Mouse (Mus musculus): Measurements from ENCODE around the gene Cebpb. TPM values are rescaled to one million over a fixed set of nuclear protein-coding genes. Genes with fewer than 3 reads are reported as not detected.
"Not testable (repeated sequence)": the region's sequence is repeated elsewhere in the genome, so short reads cannot be mapped to it uniquely, and the experiment has no call there.

Cebpb gene
- polyA plus RNA-seq (2012; ENCODE audit: insufficient read depth, insufficient read length, missing spikeins), result 109 and 122 TPM in 2 replicates

DNA sequence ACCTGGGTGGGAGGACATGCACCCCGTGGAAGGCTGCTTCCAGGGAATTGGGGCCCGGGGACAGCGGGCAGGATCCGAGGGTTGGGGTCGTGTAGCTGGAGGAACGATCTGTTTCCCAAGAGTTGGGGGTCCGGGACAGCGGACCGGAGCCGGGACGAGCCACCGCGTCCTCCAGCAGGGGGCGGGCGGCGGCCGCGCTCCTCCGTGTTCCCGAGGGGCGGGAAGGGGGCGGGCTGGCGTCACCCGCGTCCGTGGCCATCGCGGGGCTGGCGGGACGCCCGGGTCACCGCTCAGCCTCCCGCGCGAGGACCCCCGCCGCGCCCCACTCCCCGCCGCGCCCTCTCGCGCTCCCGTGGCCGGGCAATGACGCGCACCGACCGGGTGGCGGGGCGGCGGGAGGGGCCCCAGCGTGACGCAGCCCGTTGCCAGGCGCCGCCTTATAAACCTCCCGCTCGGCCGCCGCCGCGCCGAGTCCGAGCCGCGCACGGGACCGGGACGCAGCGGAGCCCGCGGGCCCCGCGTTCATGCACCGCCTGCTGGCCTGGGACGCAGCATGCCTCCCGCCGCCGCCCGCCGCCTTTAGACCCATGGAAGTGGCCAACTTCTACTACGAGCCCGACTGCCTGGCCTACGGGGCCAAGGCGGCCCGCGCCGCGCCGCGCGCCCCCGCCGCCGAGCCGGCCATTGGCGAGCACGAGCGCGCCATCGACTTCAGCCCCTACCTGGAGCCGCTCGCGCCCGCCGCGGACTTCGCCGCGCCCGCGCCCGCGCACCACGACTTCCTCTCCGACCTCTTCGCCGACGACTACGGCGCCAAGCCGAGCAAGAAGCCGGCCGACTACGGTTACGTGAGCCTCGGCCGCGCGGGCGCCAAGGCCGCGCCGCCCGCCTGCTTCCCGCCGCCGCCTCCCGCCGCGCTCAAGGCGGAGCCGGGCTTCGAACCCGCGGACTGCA lies at the start of gene Cebpb:
TSS of gene Cebpb (plus strand) at position 418 of the 954 bp plus-strand sequence.
- peak within 1 kb of the TSS; percentile 96 for H3K4me3 ChIP-seq (ENCODE audit: insufficient read depth, low read length)
- TF ChIP-seq POLR2A (IDR thresholded peaks at IDR 0.05; ENCODE audit: borderline replicate concordance, low read depth, low read length) (peak; percentile 68; the same call in 1 of the 2 replicates), CTCF (IDR thresholded peaks at IDR 0.05; ENCODE audit: low read depth, low read length) (peak; percentile 40)
- H3K27ac ChIP-seq (ENCODE audit: insufficient read depth, low read depth, low read length), result peak within 1 kb of the TSS; percentile 95
- H3K4me1 ChIP-seq (ENCODE audit: control insufficient read depth, insufficient read depth, low read length), result peaks cover 23% of the 10 kb centered on the region

DNA sequence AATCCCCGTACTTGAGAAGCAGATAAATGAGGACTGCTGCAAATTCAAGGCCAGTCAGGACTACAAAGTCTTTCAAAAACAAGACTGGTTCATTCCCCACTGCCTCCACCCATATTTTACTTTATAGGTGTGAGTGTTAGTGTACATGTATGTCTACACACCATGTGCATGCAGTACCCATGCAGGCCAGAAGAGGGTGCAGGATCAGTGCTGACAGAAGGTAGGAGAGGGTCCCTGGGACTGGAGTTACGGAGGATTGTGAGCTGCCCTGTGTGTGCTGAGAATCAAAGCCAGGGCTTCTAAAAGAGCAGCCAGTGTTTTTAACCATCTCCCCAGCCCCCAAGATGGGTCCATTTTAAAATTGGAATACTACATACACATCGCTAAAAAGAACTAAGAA lies 48.4 kb upstream of the Cebpb start:
- H3K4me3 ChIP-seq (ENCODE audit: insufficient read depth, low read length), result no peak overlapping the region
- peaks cover 16% of the 10 kb centered on the region for H3K4me1 ChIP-seq (ENCODE audit: control insufficient read depth, insufficient read depth, low read length)
- no peak for TF ChIP-seq POLR2A (IDR thresholded peaks at IDR 0.05; ENCODE audit: borderline replicate concordance, low read depth, low read length)
- TF ChIP-seq CTCF (IDR thresholded peaks at IDR 0.05; ENCODE audit: low read depth, low read length), result peak; percentile 49; the same call in 1 of the 2 replicates
- no peak overlapping the region for H3K27ac ChIP-seq (ENCODE audit: insufficient read depth, low read depth, low read length)

DNA sequence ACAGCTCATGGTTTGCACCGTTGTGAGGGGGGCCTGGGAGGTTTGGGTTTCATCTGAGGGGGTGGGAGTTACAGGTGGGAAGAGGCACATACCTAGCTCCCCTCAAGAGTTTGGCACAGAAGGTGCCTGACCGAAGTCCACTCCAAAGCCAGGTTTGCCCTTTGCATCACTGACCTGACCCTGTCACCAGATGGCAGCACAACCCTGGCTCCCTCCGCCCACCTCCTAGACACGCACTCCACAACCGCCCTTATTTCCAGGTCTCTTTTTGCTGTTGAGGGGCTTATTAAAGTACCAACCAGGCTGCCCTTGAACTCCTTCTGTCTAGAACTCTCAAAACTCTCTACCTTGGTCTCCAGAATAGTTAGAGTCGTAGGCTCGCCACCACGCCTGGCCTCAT lies 47.4 kb upstream of the Cebpb start:
- no peak for TF ChIP-seq POLR2A (IDR thresholded peaks at IDR 0.05; ENCODE audit: borderline replicate concordance, low read depth, low read length)
- TF ChIP-seq CTCF (IDR thresholded peaks at IDR 0.05; ENCODE audit: low read depth, low read length), result peak; percentile 79
- H3K27ac ChIP-seq (ENCODE audit: insufficient read depth, low read depth, low read length), result no peak overlapping the region
- H3K4me1 ChIP-seq (ENCODE audit: control insufficient read depth, insufficient read depth, low read length), result peaks cover 25% of the 10 kb centered on the region
- no peak overlapping the region for H3K4me3 ChIP-seq (ENCODE audit: insufficient read depth, low read length)

DNA sequence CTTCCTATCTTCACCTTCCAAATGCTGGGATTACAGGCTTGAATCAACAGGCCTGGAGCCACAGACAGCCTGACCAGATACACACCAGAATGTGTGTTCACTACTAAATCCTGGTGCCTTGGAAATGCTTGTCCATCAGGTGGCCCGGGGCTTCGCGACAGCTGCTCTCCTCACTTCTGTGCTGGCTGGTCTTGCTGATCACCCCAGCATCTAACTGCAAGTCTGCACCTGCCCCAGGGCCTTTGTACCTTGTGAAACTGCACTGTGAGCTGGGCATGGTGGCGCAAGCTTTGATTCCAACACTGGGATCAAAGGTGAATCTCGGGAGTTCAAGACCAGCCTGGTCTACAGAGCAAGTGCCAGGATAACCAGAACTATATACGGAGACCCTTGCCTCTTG lies 46.6 kb upstream of the Cebpb start:
- Histone ChIP-seq H3K4me3 (ENCODE audit: insufficient read depth, low read length) (no peak overlapping the region), H3K4me1 (ENCODE audit: control insufficient read depth, insufficient read depth, low read length) (peaks cover 30% of the 10 kb centered on the region), H3K27ac (ENCODE audit: insufficient read depth, low read depth, low read length) (no peak overlapping the region)
- TF ChIP-seq POLR2A (IDR thresholded peaks at IDR 0.05; ENCODE audit: borderline replicate concordance, low read depth, low read length), result no peak

DNA sequence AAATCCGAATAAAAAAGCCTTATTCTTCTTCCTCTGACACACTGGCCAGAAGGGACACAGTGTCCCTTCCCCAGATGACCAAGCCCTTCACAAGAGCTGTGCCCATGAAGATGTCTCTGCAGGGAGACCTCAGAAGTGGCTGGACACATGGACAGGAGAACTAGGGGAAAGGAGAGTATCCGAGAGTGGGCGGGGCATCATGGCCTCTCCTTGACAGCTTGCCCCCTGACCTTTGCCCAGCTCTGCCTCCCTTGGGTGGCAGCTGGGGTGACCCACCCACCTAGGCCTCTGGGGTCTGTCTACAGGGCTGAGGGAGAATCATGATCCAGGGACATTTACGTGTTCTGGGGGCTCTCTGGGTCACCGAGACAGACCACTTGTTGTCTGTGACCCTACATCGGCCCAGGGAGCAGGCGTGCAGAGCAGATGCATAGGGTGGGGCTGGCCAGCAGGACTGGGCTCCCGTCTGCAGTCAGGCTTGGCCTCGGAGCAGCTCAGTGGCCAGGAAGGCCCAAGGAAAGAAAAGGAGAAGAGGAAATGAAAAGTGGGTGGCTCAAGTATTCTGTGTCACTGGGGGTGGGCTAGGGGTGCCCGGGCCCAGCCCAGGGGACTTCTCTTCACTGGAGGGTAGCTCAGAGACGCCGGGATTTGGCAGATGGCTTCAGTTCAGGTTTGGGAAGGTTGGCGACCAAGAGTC lies 45.2 kb upstream of the Cebpb start:
- H3K27ac ChIP-seq (ENCODE audit: insufficient read depth, low read depth, low read length), result not testable (repeated sequence)
- peaks cover 42% of the 10 kb centered on the region for H3K4me1 ChIP-seq (ENCODE audit: control insufficient read depth, insufficient read depth, low read length)

DNA sequence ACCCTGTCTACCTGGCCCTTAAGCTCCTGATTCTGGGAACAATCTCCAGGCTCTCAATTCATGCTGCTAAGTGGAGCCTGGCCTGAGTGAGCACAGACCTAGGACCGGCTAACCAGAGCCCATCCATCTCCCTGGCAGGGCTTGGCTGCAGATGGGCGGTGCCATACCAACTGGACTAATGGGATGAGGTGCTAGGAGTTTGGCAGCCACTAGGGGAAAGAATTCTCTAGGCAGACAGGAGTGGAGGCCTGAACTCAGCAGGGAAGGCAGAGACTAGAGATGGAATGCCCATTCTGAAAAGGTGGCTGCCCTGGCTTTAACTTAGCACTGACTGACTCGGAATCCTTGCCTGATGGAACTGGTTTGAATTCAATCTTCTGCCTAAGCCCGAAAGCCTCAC lies 42.3 kb upstream of the Cebpb start:
- TF ChIP-seq CTCF (IDR thresholded peaks at IDR 0.05; ENCODE audit: low read depth, low read length), result no peak
- no peak for TF ChIP-seq POLR2A (IDR thresholded peaks at IDR 0.05; ENCODE audit: borderline replicate concordance, low read depth, low read length)
- Histone ChIP-seq H3K4me3 (ENCODE audit: insufficient read depth, low read length) (no peak overlapping the region), H3K4me1 (ENCODE audit: control insufficient read depth, insufficient read depth, low read length) (peaks cover 68% of the 10 kb centered on the region), H3K27ac (ENCODE audit: insufficient read depth, low read depth, low read length) (no peak overlapping the region)

More for the DNA sequence above, 45.2 kb upstream of the Cebpb start:
- not testable (repeated sequence) for H3K4me3 ChIP-seq (ENCODE audit: insufficient read depth, low read length)

DNA sequence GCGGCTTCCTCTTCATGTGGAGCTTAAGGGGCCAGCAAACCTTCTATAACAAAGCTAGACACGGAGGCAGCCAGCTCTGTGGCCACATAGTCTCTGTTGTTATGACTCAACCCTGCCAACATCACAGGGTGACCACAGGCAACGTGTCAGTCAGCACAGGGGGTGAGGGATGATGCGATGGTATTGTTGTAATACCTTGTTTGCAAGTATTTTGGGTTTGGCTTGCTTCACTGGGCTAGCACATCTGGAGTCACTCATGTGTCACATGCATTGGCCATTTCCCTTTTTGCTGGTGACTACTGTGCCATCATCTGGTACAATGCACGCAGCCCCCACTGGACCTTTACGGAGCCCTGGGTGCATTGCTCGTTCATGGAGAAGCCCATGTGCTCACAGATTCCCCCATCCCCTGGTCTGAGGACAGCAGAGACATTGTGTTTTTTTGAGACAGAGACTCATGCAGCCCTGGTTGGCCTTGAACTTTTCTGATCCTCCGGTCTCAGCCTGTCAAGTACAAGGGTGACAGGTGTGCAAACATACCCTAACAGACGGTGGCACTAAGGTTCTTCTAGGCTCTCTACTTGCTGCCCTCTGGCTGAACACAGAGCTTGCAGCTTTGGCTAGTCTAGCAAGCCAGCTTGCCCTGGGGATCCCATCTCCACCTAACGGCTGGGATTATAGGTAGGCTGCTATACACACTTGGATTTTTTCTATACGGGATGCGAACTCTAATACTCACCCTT lies 39.3 kb upstream of the Cebpb start:
- no peak overlapping the region for H3K4me3 ChIP-seq (ENCODE audit: insufficient read depth, low read length)
- H3K27ac ChIP-seq (ENCODE audit: insufficient read depth, low read depth, low read length), result peak overlapping the region; percentile 89

DNA sequence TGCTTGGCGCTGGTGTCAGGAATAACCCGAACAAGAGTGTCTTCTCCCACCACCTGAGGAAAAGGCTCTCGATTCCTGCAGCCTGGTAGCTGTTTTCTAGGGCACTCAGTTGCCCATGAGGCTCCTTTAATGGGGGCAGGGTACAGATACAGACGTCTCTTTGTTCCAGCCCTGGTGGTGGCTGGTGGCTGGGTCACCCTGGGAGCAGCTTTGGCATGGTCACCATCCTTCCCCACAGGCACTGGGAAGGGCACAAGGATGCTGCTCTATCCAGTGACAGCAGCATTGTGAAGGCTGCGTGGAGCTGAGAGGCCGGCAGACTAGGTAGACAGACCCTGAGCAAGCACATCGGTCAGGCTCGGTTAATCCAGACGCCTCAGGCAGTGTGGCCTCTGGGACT lies 37.1 kb upstream of the Cebpb start:
- no peak for TF ChIP-seq CTCF (IDR thresholded peaks at IDR 0.05; ENCODE audit: low read depth, low read length)
- no peak for TF ChIP-seq POLR2A (IDR thresholded peaks at IDR 0.05; ENCODE audit: borderline replicate concordance, low read depth, low read length)
- Histone ChIP-seq H3K27ac (ENCODE audit: insufficient read depth, low read depth, low read length) (no peak overlapping the region), H3K4me3 (ENCODE audit: insufficient read depth, low read length) (no peak overlapping the region), H3K4me1 (ENCODE audit: control insufficient read depth, insufficient read depth, low read length) (peaks cover 81% of the 10 kb centered on the region)

More for the DNA sequence above, 39.3 kb upstream of the Cebpb start:
- peaks cover 79% of the 10 kb centered on the region for H3K4me1 ChIP-seq (ENCODE audit: control insufficient read depth, insufficient read depth, low read length)
- TF ChIP-seq POLR2A (IDR thresholded peaks at IDR 0.05; ENCODE audit: borderline replicate concordance, low read depth, low read length), result 0 out of 2 replicates have a peak, but pooled peaks have one; percentile 10
- TF ChIP-seq CTCF (IDR thresholded peaks at IDR 0.05; ENCODE audit: low read depth, low read length), result no peak

DNA sequence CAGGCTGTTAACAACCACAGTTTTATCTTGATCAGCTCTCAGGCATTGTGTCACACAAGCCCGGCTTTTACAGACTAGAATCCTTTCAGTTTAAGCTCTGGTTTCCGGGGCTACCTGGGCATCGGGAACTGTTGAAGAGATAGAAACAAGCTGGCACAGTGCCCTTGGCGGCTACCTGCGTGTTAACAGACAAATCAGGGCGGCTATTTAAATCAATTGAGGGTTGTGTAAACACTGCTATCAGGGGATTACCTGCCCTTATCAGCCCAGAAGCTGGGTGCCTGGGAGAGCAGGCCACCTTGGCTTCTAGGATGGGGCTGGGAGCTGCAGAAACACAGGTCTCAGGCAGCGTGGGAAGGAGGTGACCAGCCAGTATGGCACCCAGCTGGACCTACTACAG lies 36.0 kb upstream of the Cebpb start:
- Histone ChIP-seq H3K4me1 (ENCODE audit: control insufficient read depth, insufficient read depth, low read length) (peaks cover 81% of the 10 kb centered on the region), H3K27ac (ENCODE audit: insufficient read depth, low read depth, low read length) (no peak overlapping the region), H3K4me3 (ENCODE audit: insufficient read depth, low read length) (no peak overlapping the region)
- TF ChIP-seq CTCF (IDR thresholded peaks at IDR 0.05; ENCODE audit: low read depth, low read length) (no peak), POLR2A (IDR thresholded peaks at IDR 0.05; ENCODE audit: borderline replicate concordance, low read depth, low read length) (no peak)
